Mouse (Mus musculus): Measurements from ENCODE around the gene Clcf1. TPM values are rescaled to one million over a fixed set of nuclear protein-coding genes. Genes with fewer than 3 reads are reported as not detected.
A peak's percentile ranks its signal among the peaks of the same experiment; 100 is the strongest.
"Not testable (repeated sequence)": the region's sequence is repeated elsewhere in the genome, so short reads cannot be mapped to it uniquely, and the experiment has no call there.

Gene Clcf1
- polyA plus RNA-seq, 1 experiment from 2014 or later = 0.49 TPM

GRCm38 (mm10) chr19:4231253-4232185 is 17.5 kb downstream of the Clcf1 start, which contains the start of gene Pold4:
Pold4 (plus strand) TSS chr19:4231899.
- Histone ChIP-seq H3K4me2 (ENCODE audit: low read length) (peak within 1 kb of the TSS; percentile 68), H3K9ac (replicated peaks; ENCODE audit: low read depth, low read length) (peak within 1 kb of the TSS; percentile 74), H3K27ac (ENCODE audit: low read length) (peak within 1 kb of the TSS; percentile 57), H3K4me1 (replicated peaks; ENCODE audit: control insufficient read depth, insufficient read depth, low read length) (peaks cover 11% of the 10 kb centered on the region), H3K36me3 (ENCODE audit: control insufficient read depth, insufficient read depth) (no peaks in the 10 kb centered on the region), H3K4me3 (replicated peaks; ENCODE audit: low read length) (peak within 1 kb of the TSS; percentile 67), H3K9me3 (ENCODE audit: control insufficient read depth, low read length) (no peaks in the 10 kb centered on the region), H3K27me3 (replicated peaks; ENCODE audit: control insufficient read depth, insufficient read depth, low read length) (peaks cover 10% of the 10 kb centered on the region)
- ATAC-seq = peak; percentile 95
- 12% methylated on average over 26 of the region's 26 CpGs for WGBS

GRCm38 (mm10) chr19:4232186-4232572 is 18.1 kb downstream of the Clcf1 start:
- Histone ChIP-seq H3K27me3 (replicated peaks; ENCODE audit: control insufficient read depth, insufficient read depth, low read length) (peaks cover 10% of the 10 kb centered on the region), H3K4me2 (ENCODE audit: low read length) (peak overlapping the region; percentile 68), H3K9me3 (ENCODE audit: control insufficient read depth, low read length) (no peaks in the 10 kb centered on the region), H3K36me3 (ENCODE audit: control insufficient read depth, insufficient read depth) (no peaks in the 10 kb centered on the region), H3K27ac (ENCODE audit: low read length) (peak overlapping the region; percentile 57), H3K4me1 (replicated peaks; ENCODE audit: control insufficient read depth, insufficient read depth, low read length) (peaks cover 11% of the 10 kb centered on the region), H3K4me3 (replicated peaks; ENCODE audit: low read length) (peak overlapping the region; percentile 67), H3K9ac (replicated peaks; ENCODE audit: low read depth, low read length) (peak overlapping the region; percentile 74)
- WGBS = 21% methylated on average over 2 of the region's 2 CpGs
- ATAC-seq = peak; percentile 21; the same call in 1 of the 2 replicates

- peaks cover 11% of the 10 kb centered on the region for H3K4me1 ChIP-seq (replicated peaks; ENCODE audit: control insufficient read depth, insufficient read depth, low read length)
- no peaks in the 10 kb centered on the region for H3K36me3 ChIP-seq (ENCODE audit: control insufficient read depth, insufficient read depth)
- H3K9me3 ChIP-seq (ENCODE audit: control insufficient read depth, low read length) = no peaks in the 10 kb centered on the region
- peak overlapping the region; percentile 68; the same call in 1 of the 2 replicates for H3K4me2 ChIP-seq (ENCODE audit: low read length)
- no peak overlapping the region for H3K27ac ChIP-seq (ENCODE audit: low read length)
- peaks cover 10% of the 10 kb centered on the region for H3K27me3 ChIP-seq (replicated peaks; ENCODE audit: control insufficient read depth, insufficient read depth, low read length)
- WGBS = 78% methylated on average over 7 of the region's 7 CpGs
- no peak overlapping the region; the same call in 1 of the 2 replicates for H3K4me3 ChIP-seq (replicated peaks; ENCODE audit: low read length)
- ATAC-seq = no peak
- no peak overlapping the region for H3K9ac ChIP-seq (replicated peaks; ENCODE audit: low read depth, low read length)
Measured at GRCm38 (mm10) chr19:4232651-4233050, 18.6 kb downstream of the Clcf1 start.

GRCm38 (mm10) chr19:4234548-4234947 is 20.5 kb downstream of the Clcf1 start:
- Histone ChIP-seq H3K27me3 (replicated peaks; ENCODE audit: control insufficient read depth, insufficient read depth, low read length) (peaks cover 3% of the 10 kb centered on the region), H3K27ac (ENCODE audit: low read length) (no peak overlapping the region), H3K4me3 (replicated peaks; ENCODE audit: low read length) (no peak overlapping the region), H3K36me3 (ENCODE audit: control insufficient read depth, insufficient read depth) (no peaks in the 10 kb centered on the region), H3K9ac (replicated peaks; ENCODE audit: low read depth, low read length) (no peak overlapping the region), H3K9me3 (ENCODE audit: control insufficient read depth, low read length) (no peaks in the 10 kb centered on the region), H3K4me1 (replicated peaks; ENCODE audit: control insufficient read depth, insufficient read depth, low read length) (peaks cover 11% of the 10 kb centered on the region), H3K4me2 (ENCODE audit: low read length) (no peak overlapping the region)
- WGBS = 74% methylated on average over 4 of the region's 4 CpGs
- no peak for ATAC-seq

- H3K9ac ChIP-seq (replicated peaks; ENCODE audit: low read depth, low read length) = no peak overlapping the region
- H3K4me3 ChIP-seq (replicated peaks; ENCODE audit: low read length) = no peak overlapping the region
- no peaks in the 10 kb centered on the region for H3K9me3 ChIP-seq (ENCODE audit: control insufficient read depth, low read length)
- 78% methylated on average over 8 of the region's 8 CpGs for WGBS
- no peaks in the 10 kb centered on the region for H3K27me3 ChIP-seq (replicated peaks; ENCODE audit: control insufficient read depth, insufficient read depth, low read length)
- H3K4me1 ChIP-seq (replicated peaks; ENCODE audit: control insufficient read depth, insufficient read depth, low read length) = no peaks in the 10 kb centered on the region
- H3K36me3 ChIP-seq (ENCODE audit: control insufficient read depth, insufficient read depth) = no peaks in the 10 kb centered on the region
- no peak overlapping the region for H3K27ac ChIP-seq (ENCODE audit: low read length)
- ATAC-seq = no peak
- no peak overlapping the region for H3K4me2 ChIP-seq (ENCODE audit: low read length)
Measured at GRCm38 (mm10) chr19:4240247-4240668, 26.2 kb downstream of the Clcf1 start.

GRCm38 (mm10) chr19:4242416-4242815 is 28.4 kb downstream of the Clcf1 start:
- H3K36me3 ChIP-seq (ENCODE audit: control insufficient read depth, insufficient read depth) = no peaks in the 10 kb centered on the region
- H3K4me1 ChIP-seq (replicated peaks; ENCODE audit: control insufficient read depth, insufficient read depth, low read length) = no peaks in the 10 kb centered on the region
- WGBS = 56% methylated on average over 3 of the region's 3 CpGs
- no peak overlapping the region for H3K4me2 ChIP-seq (ENCODE audit: low read length)
- H3K27ac ChIP-seq (ENCODE audit: low read length) = no peak overlapping the region
- no peaks in the 10 kb centered on the region for H3K9me3 ChIP-seq (ENCODE audit: control insufficient read depth, low read length)
- H3K4me3 ChIP-seq (replicated peaks; ENCODE audit: low read length) = no peak overlapping the region
- no peaks in the 10 kb centered on the region for H3K27me3 ChIP-seq (replicated peaks; ENCODE audit: control insufficient read depth, insufficient read depth, low read length)
- no peak overlapping the region for H3K9ac ChIP-seq (replicated peaks; ENCODE audit: low read depth, low read length)
- no peak for ATAC-seq

GRCm38 (mm10) chr19:4244775-4245174 is 30.7 kb downstream of the Clcf1 start:
- Histone ChIP-seq H3K9ac (replicated peaks; ENCODE audit: low read depth, low read length) (no peak overlapping the region), H3K27me3 (replicated peaks; ENCODE audit: control insufficient read depth, insufficient read depth, low read length) (no peaks in the 10 kb centered on the region), H3K4me1 (replicated peaks; ENCODE audit: control insufficient read depth, insufficient read depth, low read length) (no peaks in the 10 kb centered on the region), H3K9me3 (ENCODE audit: control insufficient read depth, low read length) (no peaks in the 10 kb centered on the region), H3K4me2 (ENCODE audit: low read length) (no peak overlapping the region), H3K36me3 (ENCODE audit: control insufficient read depth, insufficient read depth) (no peaks in the 10 kb centered on the region), H3K27ac (ENCODE audit: low read length) (no peak overlapping the region), H3K4me3 (replicated peaks; ENCODE audit: low read length) (no peak overlapping the region)
- ATAC-seq = no peak
- 81% methylated on average over 6 of the region's 6 CpGs for WGBS

GRCm38 (mm10) chr19:4247010-4247409 is 33.0 kb downstream of the Clcf1 start:
- Histone ChIP-seq H3K27ac (ENCODE audit: low read length) (no peak overlapping the region), H3K27me3 (replicated peaks; ENCODE audit: control insufficient read depth, insufficient read depth, low read length) (no peaks in the 10 kb centered on the region), H3K36me3 (ENCODE audit: control insufficient read depth, insufficient read depth) (no peaks in the 10 kb centered on the region), H3K4me2 (ENCODE audit: low read length) (no peak overlapping the region), H3K4me1 (replicated peaks; ENCODE audit: control insufficient read depth, insufficient read depth, low read length) (no peaks in the 10 kb centered on the region), H3K9me3 (ENCODE audit: control insufficient read depth, low read length) (no peaks in the 10 kb centered on the region), H3K9ac (replicated peaks; ENCODE audit: low read depth, low read length) (no peak overlapping the region), H3K4me3 (replicated peaks; ENCODE audit: low read length) (no peak overlapping the region)
- ATAC-seq = no peak
- WGBS = 55% methylated on average over 1 of the region's 1 CpGs

GRCm38 (mm10) chr19:4248683-4249082 is 34.6 kb downstream of the Clcf1 start:
- ATAC-seq; H3K27me3 ChIP-seq (replicated peaks; ENCODE audit: control insufficient read depth, insufficient read depth, low read length); H3K27ac ChIP-seq (ENCODE audit: low read length); H3K4me2 ChIP-seq (ENCODE audit: low read length); H3K4me3 ChIP-seq (replicated peaks; ENCODE audit: low read length); H3K4me1 ChIP-seq (replicated peaks; ENCODE audit: control insufficient read depth, insufficient read depth, low read length); H3K9me3 ChIP-seq (ENCODE audit: control insufficient read depth, low read length); H3K36me3 ChIP-seq (ENCODE audit: control insufficient read depth, insufficient read depth); H3K9ac ChIP-seq (replicated peaks; ENCODE audit: low read depth, low read length): not testable (repeated sequence)
- WGBS = 70% methylated on average over 1 of the region's 1 CpGs
